Mouse (Mus musculus) forebrain, embryonic 16.5 days (tissue): ENCODE results near the gene Pam. TPM values are rescaled to one million over a fixed set of nuclear protein-coding genes. Genes with fewer than 3 reads are reported as not detected.

ENCODE experiments used
- ATAC-seq: fragments of 200-750 bp; cut with Nextera tagmentation; 2 replicates; pipeline ENCODE4 v1.8.0; 2017; ENCODE audit warnings: mild to moderate bottlenecking, moderate library complexity
- H3K27ac ChIP-seq: fragments of 300-500 bp; sonication (generic); 2 replicates; pipeline ENCODE4 v1.5.1; 2014; ENCODE audit warnings: low read length, control low read depth
- H3K27me3 ChIP-seq: fragments of 300-500 bp; sonication (generic); replicated peaks from 2 replicates; pipeline ENCODE4 v1.6.1; 2014; ENCODE audit warnings: low read length; ENCODE audit not compliant: control insufficient read depth, insufficient read depth
- H3K36me3 ChIP-seq: fragments of 300-500 bp; sonication (generic); 2 replicates; pipeline ENCODE4 v1.6.1; 2014; ENCODE audit not compliant: control insufficient read depth, insufficient read depth
- H3K4me1 ChIP-seq: fragments of 300-500 bp; sonication (generic); replicated peaks from 2 replicates; pipeline ENCODE4 v1.6.1; 2014; ENCODE audit warnings: low read length; ENCODE audit not compliant: control insufficient read depth, insufficient read depth
- H3K4me2 ChIP-seq: fragments of 300-500 bp; sonication (generic); 2 replicates; pipeline ENCODE4 v1.6.1; 2014; ENCODE audit warnings: mild to moderate bottlenecking, low read length, control low read depth
- H3K4me3 ChIP-seq: fragments of 300-500 bp; sonication (generic); replicated peaks from 2 replicates; pipeline ENCODE4 v1.5.1; 2014; ENCODE audit warnings: mild to moderate bottlenecking, low read length, control low read depth
- H3K9ac ChIP-seq: fragments of 300-500 bp; sonication (generic); replicated peaks from 2 replicates; pipeline ENCODE4 v1.6.1; 2014; ENCODE audit warnings: low read depth, low read length, control low read depth
- H3K9me3 ChIP-seq: fragments of 300-500 bp; sonication (generic); 2 replicates; pipeline ENCODE4 v1.6.1; 2016; ENCODE audit warnings: low read length; ENCODE audit not compliant: control insufficient read depth
- WGBS: fragments of 180-500 bp; shearing (Covaris S2); extraction: QIAGEN DNeasy Blood & Tissue Kit; methylation state at CpG from one replicate; pipeline ENCODE4 v1.1.7; 2014; 5-methylcytosine and 5-hydroxymethylcytosine counted together
- polyA plus RNA-seq: library from polyadenylated mRNA; unstranded; fragments of >200 nt; fragmentation: Nextera tagmentation; extraction: Ambion mirVana; gene quantifications from 2 replicates; pipeline ENCODE4 v1.2.1, GENCODE M21; 2015

Pam gene
- polyA plus RNA-seq, 1 experiment from 2014 or later = 45.1 TPM

DNA sequence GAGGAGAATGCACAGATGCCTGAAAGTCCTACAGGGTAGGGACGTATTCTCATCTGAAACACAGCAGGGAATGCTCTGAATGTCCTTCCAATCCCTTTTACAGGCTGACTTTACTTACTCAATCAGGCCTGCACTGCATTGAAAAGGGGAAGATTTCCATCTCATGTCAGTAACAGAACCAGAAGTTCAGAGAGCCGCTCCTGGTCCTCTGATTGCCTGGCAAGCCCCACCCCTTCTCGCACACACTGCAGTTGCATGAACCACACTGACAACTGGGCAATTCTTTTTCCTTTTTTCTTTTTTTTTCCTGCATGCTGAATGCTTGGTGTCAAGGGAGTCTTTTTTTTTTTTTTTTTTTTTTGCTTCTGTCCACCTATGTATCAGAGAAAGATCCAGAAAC is 11.9 kb downstream of the Pam start:
- H3K36me3 ChIP-seq = no peaks in the 10 kb centered on the region
- H3K4me3 ChIP-seq = no peak overlapping the region
- no peaks in the 10 kb centered on the region for H3K9me3 ChIP-seq
- no peaks in the 10 kb centered on the region for H3K27me3 ChIP-seq
- ATAC-seq = no peak
- no peak overlapping the region for H3K4me2 ChIP-seq
- WGBS = 46% methylated on average over 3 of the region's 3 CpGs
- H3K27ac ChIP-seq = no peak overlapping the region
- H3K9ac ChIP-seq = no peak overlapping the region
- H3K4me1 ChIP-seq = peaks cover 21% of the 10 kb centered on the region

DNA sequence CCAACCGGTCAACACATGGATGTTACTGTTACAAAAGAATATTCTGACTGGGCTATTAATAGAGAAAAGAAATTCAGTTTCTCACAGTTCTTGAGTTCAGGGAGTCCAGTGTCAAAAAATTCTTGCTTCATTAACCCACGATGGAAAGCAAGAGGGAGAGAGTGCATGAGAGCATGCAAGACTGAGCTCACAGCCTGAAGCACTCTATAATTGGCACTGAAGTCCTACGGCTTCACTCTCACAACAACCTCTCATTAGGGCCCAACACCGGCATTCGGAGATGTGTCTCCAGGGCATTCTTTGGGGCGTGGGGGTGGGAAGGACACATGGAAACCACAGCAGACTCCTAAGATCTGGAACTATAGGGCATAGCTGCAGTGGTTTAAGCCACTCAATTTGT is 12.5 kb downstream of the Pam start:
- Histone ChIP-seq H3K4me1 (peaks cover 22% of the 10 kb centered on the region), H3K27ac (no peak overlapping the region), H3K9me3 (no peaks in the 10 kb centered on the region), H3K4me3 (no peak overlapping the region), H3K4me2 (no peak overlapping the region), H3K27me3 (no peaks in the 10 kb centered on the region), H3K9ac (no peak overlapping the region), H3K36me3 (no peaks in the 10 kb centered on the region)
- ATAC-seq = peak; percentile 58
- 22% methylated on average over 6 of the region's 6 CpGs for WGBS

DNA sequence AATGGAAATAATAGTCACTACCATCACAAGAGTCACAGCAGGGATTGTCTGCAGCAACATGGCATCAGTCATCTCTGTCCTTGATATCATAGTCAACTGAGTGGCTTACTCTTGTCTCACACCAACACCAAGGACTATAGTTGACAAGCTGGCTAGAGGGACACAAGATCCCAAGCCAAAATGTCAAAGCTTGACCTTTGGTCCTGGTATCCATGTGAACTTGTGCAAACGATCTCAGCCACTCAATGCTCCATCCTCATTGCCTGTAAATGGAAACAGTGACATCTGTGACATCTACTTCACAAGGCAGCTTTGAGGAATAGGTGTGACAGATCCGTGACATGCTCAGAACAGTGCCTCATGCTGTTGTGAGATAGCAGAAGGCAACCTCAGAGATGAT is 15.0 kb downstream of the Pam start:
- Histone ChIP-seq H3K9me3 (no peaks in the 10 kb centered on the region), H3K27me3 (no peaks in the 10 kb centered on the region), H3K36me3 (no peaks in the 10 kb centered on the region), H3K4me2 (no peak overlapping the region), H3K4me1 (peaks cover 22% of the 10 kb centered on the region), H3K9ac (no peak overlapping the region), H3K4me3 (no peak overlapping the region), H3K27ac (no peak overlapping the region)
- no peak for ATAC-seq
- 69% methylated on average over 2 of the region's 2 CpGs for WGBS

DNA sequence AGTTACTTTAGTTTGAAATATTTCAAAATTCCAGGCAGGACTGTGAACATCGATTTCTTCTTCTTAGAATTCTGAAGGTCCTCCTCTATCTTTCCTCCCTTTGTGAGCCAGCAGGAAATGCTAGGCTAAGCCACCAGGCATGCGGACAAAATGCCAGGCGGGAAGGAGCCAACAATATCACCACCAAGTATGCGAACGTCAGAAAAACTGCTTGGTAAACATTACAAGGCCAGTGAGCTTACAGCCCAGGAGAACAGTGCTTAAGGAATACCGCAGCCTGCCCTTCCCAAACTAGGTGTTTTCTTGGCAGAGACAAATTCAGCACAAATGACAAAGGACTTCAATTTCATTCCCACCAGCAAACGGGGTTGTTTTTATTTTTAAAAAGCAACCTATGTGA is 15.8 kb downstream of the Pam start:
- Histone ChIP-seq H3K36me3 (no peaks in the 10 kb centered on the region), H3K4me1 (peaks cover 22% of the 10 kb centered on the region), H3K27ac (no peak overlapping the region), H3K4me2 (no peak overlapping the region), H3K9ac (no peak overlapping the region), H3K4me3 (no peak overlapping the region), H3K9me3 (no peaks in the 10 kb centered on the region), H3K27me3 (no peaks in the 10 kb centered on the region)
- 66% methylated on average over 7 of the region's 7 CpGs for WGBS
- ATAC-seq = no peak

DNA sequence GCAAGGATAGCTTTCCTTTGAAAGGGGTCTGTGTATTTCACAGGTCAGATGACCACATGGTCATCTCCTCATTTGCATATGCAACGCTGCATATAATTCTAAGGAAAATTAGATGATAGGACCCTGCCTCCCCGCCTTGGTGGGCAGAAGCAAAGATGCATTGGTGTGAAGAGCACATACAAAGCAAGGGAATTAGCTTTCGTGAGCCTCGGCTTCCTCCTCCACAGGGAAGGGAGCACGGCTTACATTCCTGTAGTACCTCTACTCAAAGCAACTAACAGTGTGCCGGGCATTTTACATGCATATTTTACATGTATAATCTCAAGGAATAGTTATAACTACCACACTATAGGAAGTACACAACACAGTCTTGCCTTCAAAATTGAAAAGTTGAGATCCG is 16.7 kb downstream of the Pam start:
- Histone ChIP-seq H3K27ac (no peak overlapping the region), H3K36me3 (no peaks in the 10 kb centered on the region), H3K4me1 (peaks cover 23% of the 10 kb centered on the region), H3K27me3 (no peaks in the 10 kb centered on the region), H3K9ac (no peak overlapping the region), H3K9me3 (no peaks in the 10 kb centered on the region), H3K4me2 (no peak overlapping the region), H3K4me3 (no peak overlapping the region)
- 82% methylated on average over 7 of the region's 7 CpGs for WGBS
- no peak for ATAC-seq

DNA sequence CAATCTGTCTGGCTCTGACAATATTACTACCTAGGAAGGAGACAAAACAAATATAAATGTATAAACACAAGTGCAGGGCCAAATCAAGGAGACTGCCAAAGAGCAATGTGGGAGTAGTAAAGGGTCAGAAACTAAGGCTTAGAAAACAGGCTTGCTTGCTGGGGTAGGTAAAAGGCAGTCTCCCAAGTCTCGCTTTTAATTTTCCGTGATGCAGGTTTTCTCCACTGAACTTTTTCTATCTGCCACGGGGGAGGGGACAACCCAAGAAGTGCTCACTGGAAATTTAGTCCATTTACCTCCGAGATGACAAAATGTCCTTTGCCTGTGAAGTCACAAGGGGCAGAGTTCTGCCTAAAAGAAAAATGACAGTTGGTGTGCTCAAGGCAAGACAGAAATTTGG is 21.6 kb downstream of the Pam start:
- no peaks in the 10 kb centered on the region for H3K36me3 ChIP-seq
- no peaks in the 10 kb centered on the region for H3K9me3 ChIP-seq
- no peaks in the 10 kb centered on the region for H3K27me3 ChIP-seq
- no peak overlapping the region for H3K9ac ChIP-seq
- peaks cover 10% of the 10 kb centered on the region for H3K4me1 ChIP-seq
- no peak overlapping the region for H3K4me3 ChIP-seq
- no peak for ATAC-seq
- H3K27ac ChIP-seq = 0 out of 2 replicates have a peak overlapping the region, but pooled peaks have one; percentile 10
- H3K4me2 ChIP-seq = no peak overlapping the region
- 58% methylated on average over 4 of the region's 4 CpGs for WGBS

DNA sequence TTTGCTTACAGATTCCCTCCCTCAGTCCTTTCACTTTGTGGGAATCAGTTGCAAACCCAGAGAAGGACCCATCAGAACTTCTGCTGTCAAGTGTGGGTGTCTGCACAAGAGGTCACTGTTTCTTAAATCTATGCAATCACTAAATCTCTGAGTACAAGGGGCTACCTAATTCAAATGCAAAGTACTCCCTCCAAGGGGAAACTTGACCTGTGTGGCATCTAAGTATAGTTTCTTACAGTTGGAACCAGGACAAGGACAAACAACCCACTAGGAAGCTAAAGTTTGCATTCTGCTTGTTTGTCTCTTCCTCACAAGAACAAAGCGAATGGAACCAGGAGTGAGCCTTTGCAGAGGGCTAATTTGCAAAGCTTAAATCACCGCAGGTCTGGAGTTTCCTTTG is 22.3 kb downstream of the Pam start:
- 12% methylated on average over 2 of the region's 2 CpGs for WGBS
- Histone ChIP-seq H3K4me1 (peaks cover 6% of the 10 kb centered on the region; the same call in 1 of the 2 replicates), H3K27ac (no peak overlapping the region), H3K27me3 (no peaks in the 10 kb centered on the region), H3K36me3 (no peaks in the 10 kb centered on the region), H3K9ac (no peak overlapping the region), H3K4me3 (no peak overlapping the region), H3K9me3 (no peaks in the 10 kb centered on the region), H3K4me2 (no peak overlapping the region)
- no peak for ATAC-seq

DNA sequence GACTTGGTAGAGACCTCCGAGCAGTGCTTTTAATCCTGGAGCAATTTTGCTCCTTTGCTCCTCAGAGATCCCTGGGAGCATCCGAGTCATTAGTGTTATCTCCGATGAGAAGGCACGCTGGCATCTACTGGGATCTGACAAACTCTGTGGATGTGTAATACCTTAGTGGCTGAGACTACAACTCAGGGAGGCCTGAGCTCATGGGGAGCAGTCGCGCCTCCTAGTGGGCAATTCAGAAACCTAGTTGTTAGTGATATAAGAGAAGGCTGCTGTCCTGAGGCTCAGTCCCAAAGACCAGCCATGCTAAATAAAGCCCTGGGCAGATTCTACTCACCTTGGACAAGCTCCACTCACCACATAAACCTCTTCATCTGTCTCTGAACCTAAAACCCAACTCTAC is 23.4 kb downstream of the Pam start:
- 0 out of 2 replicates have a peak, but pooled peaks cover 6% of the 10 kb centered on the region for H3K4me1 ChIP-seq
- no peak overlapping the region for H3K4me3 ChIP-seq
- no peaks in the 10 kb centered on the region for H3K27me3 ChIP-seq
- WGBS = 58% methylated on average over 6 of the region's 6 CpGs
- no peak overlapping the region for H3K27ac ChIP-seq
- no peak for ATAC-seq
- H3K9ac ChIP-seq = no peak overlapping the region
- 0 out of 2 replicates have a peak, but pooled peaks cover 2% of the 10 kb centered on the region for H3K9me3 ChIP-seq
- H3K36me3 ChIP-seq = no peaks in the 10 kb centered on the region
- no peak overlapping the region for H3K4me2 ChIP-seq

DNA sequence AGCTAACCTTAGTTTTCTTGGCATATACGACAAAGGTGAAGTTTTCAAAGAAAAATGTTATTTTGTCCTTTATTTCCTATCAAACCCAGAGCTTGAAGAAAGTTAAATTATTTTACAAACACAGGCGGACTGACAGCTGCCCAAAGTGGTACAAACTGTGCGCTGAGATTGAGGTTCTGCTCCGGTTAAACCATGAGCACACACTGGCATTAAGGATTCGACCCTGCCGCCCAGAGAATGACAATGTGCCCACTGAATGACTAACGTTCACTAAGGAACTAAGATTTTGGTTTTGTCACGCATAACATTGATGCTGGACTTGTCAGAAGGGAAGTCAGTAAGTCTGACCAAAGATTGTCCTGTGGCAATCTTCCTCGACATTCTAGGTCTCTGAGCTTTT is 24.0 kb downstream of the Pam start:
- no peak overlapping the region for H3K4me2 ChIP-seq
- no peak overlapping the region for H3K9ac ChIP-seq
- 0 out of 2 replicates have a peak, but pooled peaks cover 2% of the 10 kb centered on the region for H3K9me3 ChIP-seq
- no peak overlapping the region for H3K4me3 ChIP-seq
- no peaks in the 10 kb centered on the region for H3K36me3 ChIP-seq
- no peak for ATAC-seq
- H3K27ac ChIP-seq = no peak overlapping the region
- WGBS = 87% methylated on average over 9 of the region's 9 CpGs
- H3K27me3 ChIP-seq = no peaks in the 10 kb centered on the region
- 0 out of 2 replicates have a peak, but pooled peaks cover 6% of the 10 kb centered on the region for H3K4me1 ChIP-seq

DNA sequence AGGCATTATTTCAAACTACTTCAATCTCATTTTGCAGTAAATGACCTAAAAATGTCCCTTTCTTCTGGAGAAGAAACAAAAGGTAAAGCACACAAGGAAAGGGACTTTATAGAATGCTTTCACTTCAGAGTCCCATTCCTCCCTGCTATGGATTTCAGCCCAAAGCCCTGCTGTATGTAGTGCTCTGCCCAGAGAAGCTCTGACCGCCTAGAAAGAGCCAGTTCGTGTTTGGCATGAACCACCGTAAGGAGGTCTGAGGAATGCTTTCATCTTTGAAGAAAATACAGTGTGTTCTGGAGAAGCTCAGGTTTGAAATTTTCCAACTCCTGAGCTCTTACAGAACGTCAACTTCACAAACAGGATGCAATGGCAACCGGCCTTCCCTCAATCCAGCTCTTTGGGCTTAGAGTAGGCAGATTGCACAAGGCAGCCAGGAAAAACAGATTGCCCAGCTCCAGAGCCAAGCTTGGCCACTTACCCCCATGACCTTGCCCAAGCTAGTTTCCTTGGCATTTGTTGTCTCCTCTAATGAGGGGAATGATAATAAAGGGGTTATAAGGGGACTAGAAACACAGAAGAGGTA is 24.6 kb downstream of the Pam start:
- 55% methylated on average over 5 of the region's 5 CpGs for WGBS
- no peak for ATAC-seq

More for the DNA sequence above, 24.6 kb downstream of the Pam start:
- no peak overlapping the region for H3K4me3 ChIP-seq
- 0 out of 2 replicates have a peak, but pooled peaks cover 2% of the 10 kb centered on the region for H3K9me3 ChIP-seq
- no peaks in the 10 kb centered on the region for H3K36me3 ChIP-seq
- no peak overlapping the region for H3K4me2 ChIP-seq
- H3K4me1 ChIP-seq = 0 out of 2 replicates have a peak, but pooled peaks cover 6% of the 10 kb centered on the region
- no peak overlapping the region for H3K27ac ChIP-seq
- no peaks in the 10 kb centered on the region for H3K27me3 ChIP-seq
- H3K9ac ChIP-seq = no peak overlapping the region
